Mouse (Mus musculus) midbrain, embryonic 10.5 days (tissue): ENCODE measurements around the gene Armc7. TPM values are rescaled to one million over a fixed set of nuclear protein-coding genes. Genes with fewer than 3 reads are reported as not detected.
"Not testable (repeated sequence)": the region's sequence is repeated elsewhere in the genome, so short reads cannot be mapped to it uniquely, and the experiment has no call there.

Source experiments
- DNase-seq: peaks from one replicate; pipeline ENCODE4 v3.0.0-alpha.2; 2017; ENCODE audit warnings: low spot score
- H3K27ac ChIP-seq: fragments of 300-500 bp; sonication (generic); replicated peaks from 2 replicates; pipeline ENCODE4 v1.5.1; 2016; ENCODE audit warnings: mild to moderate bottlenecking
- H3K27me3 ChIP-seq: fragments of 300-500 bp; sonication (generic); 2 replicates; pipeline ENCODE4 v1.6.1; 2016; ENCODE audit warnings: low read depth, mild to moderate bottlenecking; ENCODE audit not compliant: poor library complexity, severe bottlenecking
- H3K36me3 ChIP-seq: fragments of 300-500 bp; sonication (generic); 2 replicates; pipeline ENCODE4 v1.6.1; 2016; ENCODE audit warnings: mild to moderate bottlenecking, moderate library complexity
- H3K4me1 ChIP-seq: fragments of 300-500 bp; sonication (generic); 2 replicates; pipeline ENCODE4 v1.6.1; 2016
- H3K4me3 ChIP-seq: fragments of 300-500 bp; sonication (generic); 2 replicates; pipeline ENCODE4 v1.5.1; 2016; ENCODE audit warnings: mild to moderate bottlenecking, moderate library complexity
- H3K9me3 ChIP-seq: fragments of 300-500 bp; sonication (generic); replicated peaks from 2 replicates; pipeline ENCODE4 v1.6.1; 2016; ENCODE audit warnings: mild to moderate bottlenecking
- WGBS: fragments of 180-500 bp; shearing (Covaris S2); methylation state at CpG from one replicate; pipeline ENCODE4 v1.1.7; 2016; 5-methylcytosine and 5-hydroxymethylcytosine counted together
- polyA plus RNA-seq: library from polyadenylated mRNA; unstranded; fragments of >200 nt; fragmentation: Nextera tagmentation; extraction: Ambion mirVana; gene quantifications from 2 replicates; pipeline ENCODE4 v1.2.1, GENCODE M21; 2016

Gene Armc7
- polyA plus RNA-seq, 1 experiment from 2014 or later, result 6.6 TPM

- DNase-seq, result no peak
- 86% methylated on average over 6 of the region's 6 CpGs for WGBS
- peaks cover 3% of the 10 kb centered on the region; the same call in 1 of the 2 replicates for H3K36me3 ChIP-seq
- H3K4me3 ChIP-seq, result no peak overlapping the region
- H3K9me3 ChIP-seq, result no peaks in the 10 kb centered on the region
- H3K27me3 ChIP-seq, result no peaks in the 10 kb centered on the region
- H3K27ac ChIP-seq, result no peak overlapping the region
- peaks cover 25% of the 10 kb centered on the region for H3K4me1 ChIP-seq
Measured at GRCm38 (mm10) chr11:115481553-115482259, 6.2 kb downstream of the Armc7 start.

- peaks cover 3% of the 10 kb centered on the region for H3K36me3 ChIP-seq
- H3K4me3 ChIP-seq, result no peak overlapping the region
- H3K27ac ChIP-seq, result no peak overlapping the region
- H3K27me3 ChIP-seq, result no peaks in the 10 kb centered on the region
- WGBS, result 75% methylated on average over 11 of the region's 11 CpGs
- peaks cover 18% of the 10 kb centered on the region for H3K4me1 ChIP-seq
- no peaks in the 10 kb centered on the region for H3K9me3 ChIP-seq
- no peak for DNase-seq
Measured at GRCm38 (mm10) chr11:115483278-115483677, 7.8 kb downstream of the Armc7 start.

- WGBS, result 18% methylated on average over 6 of the region's 6 CpGs
Measured at GRCm38 (mm10) chr11:115483726-115484125, 8.3 kb downstream of the Armc7 start.

GRCm38 (mm10) chr11:115485155-115485554 lies 9.7 kb downstream of the Armc7 start:
- 37% methylated on average over 12 of the region's 12 CpGs for WGBS
- Histone ChIP-seq H3K27me3 (no peaks in the 10 kb centered on the region), H3K4me3 (peak overlapping the region; percentile 23; the same call in 1 of the 2 replicates), H3K4me1 (peaks cover 25% of the 10 kb centered on the region), H3K36me3 (peaks cover 16% of the 10 kb centered on the region), H3K27ac (peak overlapping the region; percentile 64), H3K9me3 (no peaks in the 10 kb centered on the region)
- DNase-seq, result peak; percentile 67

More at GRCm38 (mm10) chr11:115483726-115484125, 8.3 kb downstream of the Armc7 start:
- H3K9me3 ChIP-seq, result no peaks in the 10 kb centered on the region
- peaks cover 18% of the 10 kb centered on the region for H3K4me1 ChIP-seq
- DNase-seq, result peak; percentile 69
- H3K27me3 ChIP-seq, result no peaks in the 10 kb centered on the region
- H3K27ac ChIP-seq, result no peak overlapping the region
- no peak overlapping the region for H3K4me3 ChIP-seq
- peaks cover 6% of the 10 kb centered on the region for H3K36me3 ChIP-seq

- peaks cover 48% of the 10 kb centered on the region for H3K4me1 ChIP-seq
Measured at GRCm38 (mm10) chr11:115488551-115489104, 13.2 kb downstream of the Armc7 start.

GRCm38 (mm10) chr11:115490441-115491355 lies 15.2 kb downstream of the Armc7 start:
- WGBS, result 28% methylated on average over 25 of the region's 25 CpGs

More at GRCm38 (mm10) chr11:115488551-115489104, 13.2 kb downstream of the Armc7 start:
- WGBS, result 85% methylated on average over 19 of the region's 19 CpGs
- H3K4me3 ChIP-seq, result no peak overlapping the region
- H3K27ac ChIP-seq, result no peak overlapping the region
- H3K9me3 ChIP-seq, result no peaks in the 10 kb centered on the region
- no peak for DNase-seq
- H3K27me3 ChIP-seq, result peaks cover 8% of the 10 kb centered on the region; the same call in 1 of the 2 replicates
- H3K36me3 ChIP-seq, result peaks cover 16% of the 10 kb centered on the region

GRCm38 (mm10) chr11:115491356-115492083 lies 16.1 kb downstream of the Armc7 start, which contains the start of gene Nt5c:
Gene Nt5c, minus strand, starts transcription at chr11:115491862.
- under 1% methylated on average over 43 of the region's 43 CpGs for WGBS

More at GRCm38 (mm10) chr11:115490441-115491355, 15.2 kb downstream of the Armc7 start:
- Histone ChIP-seq H3K9me3 (no peaks in the 10 kb centered on the region), H3K27me3 (peaks cover 8% of the 10 kb centered on the region; the same call in 1 of the 2 replicates), H3K36me3 (peaks cover 16% of the 10 kb centered on the region), H3K4me1 (peaks cover 36% of the 10 kb centered on the region), H3K4me3 (peak overlapping the region; percentile 81), H3K27ac (peak overlapping the region; percentile 90)
- DNase-seq, result peak; percentile 47

GRCm38 (mm10) chr11:115492387-115492786 lies 16.9 kb downstream of the Armc7 start:
- peaks cover 27% of the 10 kb centered on the region for H3K36me3 ChIP-seq
- peaks cover 32% of the 10 kb centered on the region for H3K4me1 ChIP-seq
- H3K27me3 ChIP-seq, result peaks cover 8% of the 10 kb centered on the region; the same call in 1 of the 2 replicates
- peak overlapping the region; percentile 90; the same call in 1 of the 2 replicates for H3K27ac ChIP-seq
- no peaks in the 10 kb centered on the region for H3K9me3 ChIP-seq
- 40% methylated on average over 6 of the region's 6 CpGs for WGBS
- H3K4me3 ChIP-seq, result peak overlapping the region; percentile 81
- no peak for DNase-seq

More at GRCm38 (mm10) chr11:115491356-115492083, 16.1 kb downstream of the Armc7 start, which contains the start of gene Nt5c:
- peak within 1 kb of the TSS; percentile 81 for H3K4me3 ChIP-seq
- H3K4me1 ChIP-seq, result peaks cover 32% of the 10 kb centered on the region
- DNase-seq, result peak; percentile 85
- peak within 1 kb of the TSS; percentile 90 for H3K27ac ChIP-seq
- H3K27me3 ChIP-seq, result peaks cover 8% of the 10 kb centered on the region; the same call in 1 of the 2 replicates
- H3K36me3 ChIP-seq, result peaks cover 19% of the 10 kb centered on the region
- H3K9me3 ChIP-seq, result no peaks in the 10 kb centered on the region

GRCm38 (mm10) chr11:115496559-115496958 lies 21.1 kb downstream of the Armc7 start:
- H3K4me3 ChIP-seq, H3K27me3 ChIP-seq, H3K27ac ChIP-seq, DNase-seq, H3K9me3 ChIP-seq: not testable (repeated sequence)
- peaks cover 12% of the 10 kb centered on the region for H3K4me1 ChIP-seq
- WGBS, result 91% methylated on average over 9 of the region's 9 CpGs
- H3K36me3 ChIP-seq, result peaks cover 53% of the 10 kb centered on the region

- Histone ChIP-seq H3K36me3 (peaks cover 96% of the 10 kb centered on the region), H3K27me3 (no peaks in the 10 kb centered on the region), H3K9me3 (no peaks in the 10 kb centered on the region), H3K27ac (no peak overlapping the region), H3K4me3 (no peak overlapping the region), H3K4me1 (peaks cover 23% of the 10 kb centered on the region)
- WGBS, result 94% methylated on average over 6 of the region's 6 CpGs
- DNase-seq, result no peak
Measured at GRCm38 (mm10) chr11:115502636-115503035, 27.2 kb downstream of the Armc7 start.

- H3K4me3 ChIP-seq, result 0 out of 2 replicates have a peak overlapping the region, but pooled peaks have one; percentile 2
- H3K27ac ChIP-seq, result no peak overlapping the region
- WGBS, result 79% methylated on average over 3 of the region's 3 CpGs
- peaks cover 70% of the 10 kb centered on the region for H3K36me3 ChIP-seq
- H3K9me3 ChIP-seq, result no peaks in the 10 kb centered on the region
- H3K4me1 ChIP-seq, result peaks cover 58% of the 10 kb centered on the region
- H3K27me3 ChIP-seq, result no peaks in the 10 kb centered on the region
- no peak for DNase-seq
Measured at GRCm38 (mm10) chr11:115506586-115506985, 31.1 kb downstream of the Armc7 start.
